Mouse (Mus musculus): ENCODE measurements around the gene Rab11fip4.

DNA sequence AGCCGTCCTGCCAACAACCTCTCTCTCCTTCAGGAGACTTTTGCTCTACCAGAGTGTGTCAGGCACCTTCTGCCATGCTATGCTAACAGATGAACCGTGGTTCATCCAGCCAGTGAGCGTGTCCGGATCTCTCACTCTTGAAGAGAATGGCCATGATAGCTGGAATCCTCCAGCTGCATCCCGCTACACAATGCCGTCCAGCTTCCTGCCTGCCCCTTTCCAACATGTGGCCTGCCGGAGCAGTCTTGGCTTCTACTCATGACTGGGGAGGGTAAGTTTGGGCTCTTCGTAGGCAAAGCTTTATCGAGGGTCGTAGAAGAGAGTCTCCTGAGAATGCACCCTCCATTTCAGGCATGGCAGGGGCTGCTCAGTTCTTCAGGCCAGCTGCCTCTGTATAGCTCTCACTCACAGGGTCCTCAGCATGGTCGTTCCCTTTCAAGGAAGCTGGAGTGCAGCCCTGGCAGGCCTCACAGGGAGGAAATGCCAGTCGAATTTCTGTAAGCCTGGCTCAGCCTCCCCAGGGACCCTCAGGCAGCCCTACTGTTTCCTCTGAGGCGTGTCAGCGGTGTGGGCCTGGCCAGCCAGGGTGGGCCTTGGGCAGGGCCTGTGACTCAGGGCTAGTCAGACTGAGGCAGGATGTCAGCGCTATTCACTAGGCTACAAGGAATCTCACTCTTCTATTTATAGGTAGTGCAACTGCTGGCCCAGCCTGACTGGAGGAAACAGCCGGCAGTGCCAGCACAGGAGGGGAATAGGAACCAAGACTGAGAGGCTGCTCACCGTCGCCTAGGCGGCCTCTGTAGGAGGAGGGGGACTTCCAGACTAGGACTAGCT is 147.9 kb downstream of the Rab11fip4 start:
- TF ChIP-seq GATA1 (IDR thresholded peaks at IDR 0.05; ENCODE audit: borderline replicate concordance, low read length), result no peak
- TF ChIP-seq FLI1 (IDR thresholded peaks at IDR 0.05; ENCODE audit: low read length), result no peak

Measured in megakaryocyte, embryonic 14.5 days (primary cell).